Mouse (Mus musculus): ENCODE measurements around the gene Evpl. TPM values are rescaled to one million over a fixed set of nuclear protein-coding genes. Genes with fewer than 3 reads are reported as not detected.

Evpl gene
- polyA plus RNA-seq, 1 experiment from 2014 or later = 28.5 TPM

- Histone ChIP-seq H3K4me1 (peaks cover 26% of the 10 kb centered on the region), H3K27ac (replicated peaks) (no peak overlapping the region), H3K9ac (no peak overlapping the region), H3K4me3 (replicated peaks) (no peak overlapping the region), H3K4me2 (replicated peaks) (no peak overlapping the region), H3K9me3 (replicated peaks) (no peaks in the 10 kb centered on the region), H3K27me3 (no peaks in the 10 kb centered on the region), H3K36me3 (peaks cover 23% of the 10 kb centered on the region)
- no peak for ATAC-seq (ENCODE audit: insufficient number of reproducible peaks, low FRiP score, low TSS enrichment, low read depth)
- WGBS = 91% methylated on average over 3 of the region's 3 CpGs
These were observed 41.5 kb downstream of the Evpl start for GRCm38 (mm10) chr11:116196336-116196735.

- WGBS = 68% methylated on average over 5 of the region's 5 CpGs
- Histone ChIP-seq H3K9me3 (replicated peaks) (no peaks in the 10 kb centered on the region), H3K27ac (replicated peaks) (no peak overlapping the region)
These were observed 42.6 kb downstream of the Evpl start for GRCm38 (mm10) chr11:116195252-116195651.

GRCm38 (mm10) chr11:116194619-116195018, 43.3 kb downstream of the Evpl start:
- ATAC-seq (ENCODE audit: insufficient number of reproducible peaks, low FRiP score, low TSS enrichment, low read depth) = no peak
- Histone ChIP-seq H3K4me1 (peaks cover 24% of the 10 kb centered on the region), H3K9me3 (replicated peaks) (no peaks in the 10 kb centered on the region), H3K27me3 (no peaks in the 10 kb centered on the region), H3K9ac (no peak overlapping the region), H3K27ac (replicated peaks) (no peak overlapping the region), H3K4me3 (replicated peaks) (no peak overlapping the region), H3K36me3 (peaks cover 38% of the 10 kb centered on the region), H3K4me2 (replicated peaks) (no peak overlapping the region)
- WGBS = 92% methylated on average over 8 of the region's 8 CpGs

More at GRCm38 (mm10) chr11:116195252-116195651, 42.6 kb downstream of the Evpl start:
- Histone ChIP-seq H3K4me1 (peaks cover 26% of the 10 kb centered on the region), H3K36me3 (peaks cover 32% of the 10 kb centered on the region), H3K4me2 (replicated peaks) (no peak overlapping the region), H3K9ac (no peak overlapping the region), H3K27me3 (no peaks in the 10 kb centered on the region), H3K4me3 (replicated peaks) (no peak overlapping the region)
- ATAC-seq (ENCODE audit: insufficient number of reproducible peaks, low FRiP score, low TSS enrichment, low read depth) = no peak

- 37% methylated on average over 11 of the region's 11 CpGs for WGBS
- no peaks in the 10 kb centered on the region for H3K9me3 ChIP-seq (replicated peaks)
- H3K9ac ChIP-seq = no peak overlapping the region
- H3K4me3 ChIP-seq (replicated peaks) = no peak overlapping the region
- H3K36me3 ChIP-seq = peaks cover 60% of the 10 kb centered on the region
- no peaks in the 10 kb centered on the region for H3K27me3 ChIP-seq
- H3K27ac ChIP-seq (replicated peaks) = 0 out of 2 replicates have a peak overlapping the region, but pooled peaks have one; percentile 0
- peaks cover 17% of the 10 kb centered on the region for H3K4me1 ChIP-seq
- ATAC-seq (ENCODE audit: insufficient number of reproducible peaks, low FRiP score, low TSS enrichment, low read depth) = no peak
- H3K4me2 ChIP-seq (replicated peaks) = no peak overlapping the region
These were observed 50.5 kb downstream of the Evpl start for GRCm38 (mm10) chr11:116187226-116187930.

GRCm38 (mm10) chr11:116186360-116186759, 51.5 kb downstream of the Evpl start:
- no peak for ATAC-seq (ENCODE audit: insufficient number of reproducible peaks, low FRiP score, low TSS enrichment, low read depth)
- Histone ChIP-seq H3K4me3 (replicated peaks) (no peak overlapping the region), H3K27ac (replicated peaks) (peak overlapping the region; percentile 72), H3K36me3 (peaks cover 64% of the 10 kb centered on the region), H3K9ac (no peak overlapping the region), H3K9me3 (replicated peaks) (no peaks in the 10 kb centered on the region), H3K27me3 (no peaks in the 10 kb centered on the region), H3K4me2 (replicated peaks) (no peak overlapping the region), H3K4me1 (peaks cover 17% of the 10 kb centered on the region)
- 49% methylated on average over 11 of the region's 11 CpGs for WGBS

GRCm38 (mm10) chr11:116185836-116186235, 52.0 kb downstream of the Evpl start:
- Histone ChIP-seq H3K9me3 (replicated peaks) (no peaks in the 10 kb centered on the region), H3K27me3 (no peaks in the 10 kb centered on the region), H3K36me3 (peaks cover 60% of the 10 kb centered on the region), H3K27ac (replicated peaks) (peak overlapping the region; percentile 72), H3K4me1 (peaks cover 17% of the 10 kb centered on the region), H3K4me2 (replicated peaks) (no peak overlapping the region), H3K4me3 (replicated peaks) (no peak overlapping the region), H3K9ac (no peak overlapping the region)
- ATAC-seq (ENCODE audit: insufficient number of reproducible peaks, low FRiP score, low TSS enrichment, low read depth) = no peak; the same call in 1 of the 2 replicates
- WGBS = 62% methylated on average over 3 of the region's 3 CpGs

- 85% methylated on average over 20 of the region's 20 CpGs for WGBS
- no peaks in the 10 kb centered on the region for H3K4me1 ChIP-seq
- no peak overlapping the region for H3K9ac ChIP-seq
- no peaks in the 10 kb centered on the region for H3K9me3 ChIP-seq (replicated peaks)
- H3K36me3 ChIP-seq = peaks cover 82% of the 10 kb centered on the region
- H3K4me3 ChIP-seq (replicated peaks) = no peak overlapping the region
- no peaks in the 10 kb centered on the region for H3K27me3 ChIP-seq
- no peak overlapping the region for H3K4me2 ChIP-seq (replicated peaks)
- no peak overlapping the region for H3K27ac ChIP-seq (replicated peaks)
- ATAC-seq (ENCODE audit: insufficient number of reproducible peaks, low FRiP score, low TSS enrichment, low read depth) = no peak
These were observed 59.3 kb downstream of the Evpl start for GRCm38 (mm10) chr11:116178411-116179121.

GRCm38 (mm10) chr11:116176010-116176409, 61.9 kb downstream of the Evpl start:
- ATAC-seq (ENCODE audit: insufficient number of reproducible peaks, low FRiP score, low TSS enrichment, low read depth) = no peak
- 82% methylated on average over 7 of the region's 7 CpGs for WGBS
- Histone ChIP-seq H3K27ac (replicated peaks) (no peak overlapping the region), H3K4me3 (replicated peaks) (no peak overlapping the region), H3K36me3 (peaks cover 88% of the 10 kb centered on the region), H3K9me3 (replicated peaks) (no peaks in the 10 kb centered on the region), H3K27me3 (no peaks in the 10 kb centered on the region), H3K9ac (no peak overlapping the region), H3K4me1 (no peaks in the 10 kb centered on the region), H3K4me2 (replicated peaks) (no peak overlapping the region)

- Histone ChIP-seq H3K9me3 (replicated peaks) (no peaks in the 10 kb centered on the region), H3K27ac (replicated peaks) (no peak overlapping the region), H3K36me3 (peaks cover 78% of the 10 kb centered on the region), H3K4me1 (no peaks in the 10 kb centered on the region), H3K4me3 (replicated peaks) (no peak overlapping the region), H3K27me3 (no peaks in the 10 kb centered on the region), H3K9ac (no peak overlapping the region), H3K4me2 (replicated peaks) (no peak overlapping the region)
- 92% methylated on average over 22 of the region's 22 CpGs for WGBS
- no peak for ATAC-seq (ENCODE audit: insufficient number of reproducible peaks, low FRiP score, low TSS enrichment, low read depth)
These were observed 63.0 kb downstream of the Evpl start for GRCm38 (mm10) chr11:116174775-116175448.

- H3K27me3 ChIP-seq = no peaks in the 10 kb centered on the region
- H3K9me3 ChIP-seq (replicated peaks) = no peaks in the 10 kb centered on the region
- no peak overlapping the region for H3K4me3 ChIP-seq (replicated peaks)
- peaks cover 51% of the 10 kb centered on the region for H3K36me3 ChIP-seq
- H3K9ac ChIP-seq = no peak overlapping the region
- 82% methylated on average over 2 of the region's 2 CpGs for WGBS
- H3K4me1 ChIP-seq = peaks cover 2% of the 10 kb centered on the region
- no peak overlapping the region for H3K27ac ChIP-seq (replicated peaks)
- no peak overlapping the region for H3K4me2 ChIP-seq (replicated peaks)
- no peak for ATAC-seq (ENCODE audit: insufficient number of reproducible peaks, low FRiP score, low TSS enrichment, low read depth)
These were observed 65.9 kb downstream of the Evpl start for GRCm38 (mm10) chr11:116171959-116172358.

All from embryonic facial prominence, embryonic 15.5 days (tissue).